Mouse (Mus musculus) stomach, embryonic 14.5 days (tissue): ENCODE measurements around the gene Gna13. TPM values are rescaled to one million over a fixed set of nuclear protein-coding genes. Genes with fewer than 3 reads are reported as not detected.

Experiments
- ATAC-seq: fragments of 200-750 bp; cut with Nextera tagmentation; 2 replicates; pipeline ENCODE4 v1.8.0; 2017; ENCODE audit warnings: low read depth, moderate TSS enrichment; ENCODE audit not compliant: insufficient number of reproducible peaks, insufficient read depth, low FRiP score
- H3K27ac ChIP-seq: fragments of 300-500 bp; sonication (generic); 2 replicates; pipeline ENCODE4 v1.5.1; 2014; ENCODE audit warnings: mild to moderate bottlenecking, low read length, moderate library complexity, mixed read lengths
- H3K27me3 ChIP-seq: fragments of 300-500 bp; sonication (generic); 2 replicates; pipeline ENCODE4 v1.6.1; 2014; ENCODE audit warnings: low read length, control low read depth, mixed read lengths; ENCODE audit not compliant: control insufficient read depth, insufficient read depth
- H3K36me3 ChIP-seq: fragments of 300-500 bp; sonication (generic); 2 replicates; pipeline ENCODE4 v1.6.1; 2014; ENCODE audit warnings: mild to moderate bottlenecking, control low read depth, low read length, moderate library complexity, mixed read lengths; ENCODE audit not compliant: control insufficient read depth, insufficient read depth
- H3K4me1 ChIP-seq: fragments of 300-500 bp; sonication (generic); 2 replicates; pipeline ENCODE4 v1.6.1; 2014; ENCODE audit warnings: low read length, control low read depth, mixed read lengths; ENCODE audit not compliant: control insufficient read depth, insufficient read depth
- H3K4me2 ChIP-seq: fragments of 300-500 bp; sonication (generic); replicated peaks from 2 replicates; pipeline ENCODE4 v1.6.1; 2014; ENCODE audit warnings: low read depth, low read length, control low read depth
- H3K4me3 ChIP-seq: fragments of 300-500 bp; sonication (generic); 2 replicates; pipeline ENCODE4 v1.5.1; 2014; ENCODE audit warnings: low read depth, low read length, control low read depth
- H3K9ac ChIP-seq: fragments of 300-500 bp; sonication (generic); replicated peaks from 2 replicates; pipeline ENCODE4 v1.6.1; 2014; ENCODE audit warnings: low read depth, mild to moderate bottlenecking, control low read depth, low read length, moderate library complexity, mixed read lengths
- H3K9me3 ChIP-seq: fragments of 300-500 bp; sonication (generic); 2 replicates; pipeline ENCODE4 v1.6.1; 2016; ENCODE audit warnings: low read depth, low read length, control low read depth; ENCODE audit not compliant: control insufficient read depth
- WGBS: fragments of 180-500 bp; shearing (Covaris S2); extraction: QIAGEN DNeasy Blood & Tissue Kit; methylation state at CpG from one replicate; pipeline ENCODE4 v1.1.7; 2014; 5-methylcytosine and 5-hydroxymethylcytosine counted together
- polyA plus RNA-seq: library from polyadenylated mRNA; unstranded; fragments of >200 nt; fragmentation: Nextera tagmentation; extraction: Ambion mirVana; gene quantifications from 2 replicates; pipeline ENCODE4 v1.2.1, GENCODE M21; 2014

The Gna13 gene
- polyA plus RNA-seq, 1 experiment from 2014 or later, result 34.0 TPM

- no peak for ATAC-seq
Observed at GRCm38 (mm10) chr11:109416709-109417420, 54.2 kb downstream of the Gna13 start.

DNA sequence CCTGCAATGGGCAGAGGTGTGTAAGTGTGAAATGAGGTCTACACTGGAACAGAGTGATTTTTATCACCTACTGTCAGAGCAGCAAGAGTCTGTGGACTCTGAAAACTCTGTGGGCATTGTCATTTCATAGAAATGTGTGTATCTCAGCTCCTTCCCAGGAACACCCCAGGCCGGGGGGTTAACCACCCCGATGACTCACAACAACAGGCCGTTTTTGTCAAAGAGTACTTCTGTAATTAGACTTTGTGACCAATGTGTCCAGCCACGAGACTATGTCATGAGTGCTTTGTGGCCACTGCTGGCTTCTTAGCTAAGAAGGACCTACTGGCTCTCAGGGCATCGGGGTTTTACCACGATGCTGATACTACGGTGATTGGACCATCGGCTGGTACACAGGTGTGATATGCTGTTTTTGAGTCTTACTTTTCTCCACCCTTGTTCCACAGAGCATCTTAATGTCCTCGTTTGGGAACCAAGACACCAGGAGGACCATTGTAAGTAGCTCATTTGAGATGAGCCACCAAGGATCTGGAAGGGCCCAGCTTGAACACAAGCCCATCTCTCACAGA is 54.9 kb downstream of the Gna13 start:
- Histone ChIP-seq H3K27ac (no peak overlapping the region), H3K4me1 (no peaks in the 10 kb centered on the region), H3K36me3 (no peaks in the 10 kb centered on the region), H3K27me3 (no peaks in the 10 kb centered on the region), H3K4me2 (no peak overlapping the region), H3K4me3 (no peak overlapping the region), H3K9ac (no peak overlapping the region), H3K9me3 (peaks cover 4% of the 10 kb centered on the region; the same call in 1 of the 2 replicates)
- no peak for ATAC-seq
- WGBS, result 90% methylated on average over 9 of the region's 9 CpGs

More at GRCm38 (mm10) chr11:109416709-109417420, 54.2 kb downstream of the Gna13 start:
- Histone ChIP-seq H3K4me1 (no peaks in the 10 kb centered on the region), H3K9me3 (no peaks in the 10 kb centered on the region), H3K36me3 (no peaks in the 10 kb centered on the region), H3K4me2 (no peak overlapping the region), H3K27ac (no peak overlapping the region), H3K9ac (no peak overlapping the region), H3K27me3 (no peaks in the 10 kb centered on the region), H3K4me3 (no peak overlapping the region)
- 65% methylated on average over 8 of the region's 8 CpGs for WGBS

- no peaks in the 10 kb centered on the region for H3K36me3 ChIP-seq
- no peak for ATAC-seq
- H3K4me2 ChIP-seq, result no peak overlapping the region
- peaks cover 4% of the 10 kb centered on the region; the same call in 1 of the 2 replicates for H3K9me3 ChIP-seq
- no peak overlapping the region for H3K27ac ChIP-seq
- H3K27me3 ChIP-seq, result no peaks in the 10 kb centered on the region
- no peaks in the 10 kb centered on the region for H3K4me1 ChIP-seq
- WGBS, result 50% methylated on average over 4 of the region's 4 CpGs
- no peak overlapping the region for H3K4me3 ChIP-seq
- no peak overlapping the region for H3K9ac ChIP-seq
Observed at GRCm38 (mm10) chr11:109419461-109419860, 56.8 kb downstream of the Gna13 start.

DNA sequence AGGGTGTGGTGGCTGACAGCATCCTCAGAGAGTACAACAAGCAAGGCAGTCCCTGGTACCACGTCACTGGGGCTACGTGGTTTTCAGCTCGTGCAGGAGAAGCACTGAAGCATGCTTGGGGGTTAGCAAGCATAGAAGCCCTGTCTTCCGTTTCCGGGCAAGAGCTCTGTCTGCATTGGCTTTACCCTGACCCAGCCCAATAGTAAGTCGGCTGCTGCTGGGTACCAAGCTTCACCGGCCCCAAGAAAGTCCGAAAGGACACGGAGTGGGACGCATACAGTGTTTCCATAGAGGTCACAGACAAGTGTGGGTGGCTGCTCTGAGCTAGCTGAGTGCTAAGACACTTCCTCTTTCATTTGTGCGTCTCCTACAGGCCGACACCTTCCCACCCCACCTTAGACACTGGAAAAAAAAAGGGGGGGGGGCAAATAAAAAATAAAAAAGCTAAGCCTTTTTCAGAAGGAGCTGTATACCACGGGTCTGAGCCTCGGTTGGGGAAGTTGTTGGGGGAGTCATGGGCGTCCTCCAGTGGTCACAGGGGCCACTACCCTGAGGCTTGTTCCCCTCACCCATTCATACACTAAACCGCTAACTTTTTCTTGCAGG is 57.4 kb downstream of the Gna13 start:
- WGBS, result 48% methylated on average over 16 of the region's 16 CpGs

GRCm38 (mm10) chr11:109420567-109420962 is 57.9 kb downstream of the Gna13 start:
- no peaks in the 10 kb centered on the region for H3K36me3 ChIP-seq
- H3K27me3 ChIP-seq, result no peaks in the 10 kb centered on the region
- no peaks in the 10 kb centered on the region for H3K4me1 ChIP-seq
- H3K27ac ChIP-seq, result no peak overlapping the region
- 72% methylated on average over 14 of the region's 14 CpGs for WGBS
- H3K9ac ChIP-seq, result no peak overlapping the region
- no peak for ATAC-seq
- no peak overlapping the region for H3K4me3 ChIP-seq
- peaks cover 4% of the 10 kb centered on the region; the same call in 1 of the 2 replicates for H3K9me3 ChIP-seq
- no peak overlapping the region for H3K4me2 ChIP-seq

More for the DNA sequence above, 57.4 kb downstream of the Gna13 start:
- H3K9me3 ChIP-seq, result peaks cover 4% of the 10 kb centered on the region; the same call in 1 of the 2 replicates
- H3K4me2 ChIP-seq, result no peak overlapping the region
- no peak overlapping the region for H3K27ac ChIP-seq
- H3K27me3 ChIP-seq, result no peaks in the 10 kb centered on the region
- no peak overlapping the region for H3K9ac ChIP-seq
- ATAC-seq, result no peak
- H3K4me3 ChIP-seq, result no peak overlapping the region
- H3K36me3 ChIP-seq, result no peaks in the 10 kb centered on the region
- no peaks in the 10 kb centered on the region for H3K4me1 ChIP-seq

DNA sequence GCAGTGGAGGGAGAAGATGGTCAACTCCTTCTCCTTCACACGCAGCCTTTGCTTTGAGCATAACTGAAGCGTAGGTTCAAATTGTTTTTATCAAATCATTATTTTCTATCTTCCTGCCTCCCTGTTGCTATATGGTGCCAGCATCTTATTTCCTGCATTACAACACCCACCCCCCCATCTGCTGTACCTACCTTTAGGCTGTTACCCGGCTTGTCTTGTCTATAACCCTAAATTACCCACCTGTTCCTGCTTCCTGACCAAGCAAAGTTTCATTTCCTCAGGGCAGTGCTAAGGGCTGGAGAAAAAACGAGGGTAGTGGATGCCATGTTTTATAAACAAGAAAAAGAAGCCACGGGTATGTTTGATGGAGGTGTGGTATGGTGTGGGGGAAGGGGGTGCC is 58.6 kb downstream of the Gna13 start:
- H3K9me3 ChIP-seq, result peaks cover 4% of the 10 kb centered on the region; the same call in 1 of the 2 replicates
- no peak overlapping the region for H3K4me3 ChIP-seq
- WGBS, result 67% methylated on average over 5 of the region's 5 CpGs
- no peaks in the 10 kb centered on the region for H3K36me3 ChIP-seq
- no peak for ATAC-seq
- no peaks in the 10 kb centered on the region for H3K27me3 ChIP-seq
- no peaks in the 10 kb centered on the region for H3K4me1 ChIP-seq
- no peak overlapping the region for H3K27ac ChIP-seq
- no peak overlapping the region for H3K9ac ChIP-seq
- H3K4me2 ChIP-seq, result no peak overlapping the region

GRCm38 (mm10) chr11:109422263-109422662 is 59.6 kb downstream of the Gna13 start:
- 96% methylated on average over 4 of the region's 4 CpGs for WGBS
- peaks cover 4% of the 10 kb centered on the region; the same call in 1 of the 2 replicates for H3K9me3 ChIP-seq
- no peak overlapping the region for H3K4me3 ChIP-seq
- no peak overlapping the region for H3K9ac ChIP-seq
- no peak for ATAC-seq
- no peak overlapping the region for H3K27ac ChIP-seq
- peaks cover 5% of the 10 kb centered on the region for H3K4me1 ChIP-seq
- no peak overlapping the region for H3K4me2 ChIP-seq
- no peaks in the 10 kb centered on the region for H3K36me3 ChIP-seq
- H3K27me3 ChIP-seq, result no peaks in the 10 kb centered on the region

GRCm38 (mm10) chr11:109423294-109423693 is 60.7 kb downstream of the Gna13 start:
- Histone ChIP-seq H3K9ac (no peak overlapping the region), H3K36me3 (no peaks in the 10 kb centered on the region), H3K4me3 (no peak overlapping the region), H3K27me3 (no peaks in the 10 kb centered on the region), H3K27ac (no peak overlapping the region), H3K4me2 (no peak overlapping the region), H3K4me1 (peaks cover 5% of the 10 kb centered on the region), H3K9me3 (peaks cover 4% of the 10 kb centered on the region; the same call in 1 of the 2 replicates)
- no peak for ATAC-seq
- 68% methylated on average over 1 of the region's 1 CpGs for WGBS
